Mouse (Mus musculus) right cerebral cortex, postnatal 10 days (tissue): ENCODE results near the gene Akna.

Experiments used
- DNase-seq, 2 experiments: peaks; one replicate each; pipeline ENCODE4 v3.0.0; 2021; ENCODE audit warnings: low spot score in 2 of 2

Gene Akna

GRCm38 (mm10) chr4:63383474-63383873, 19.7 kb downstream of the Akna start:
- DNase-seq = no peak

GRCm38 (mm10) chr4:63382676-63383369, 20.3 kb downstream of the Akna start:
- no peak for DNase-seq

GRCm38 (mm10) chr4:63377483-63377882, 25.7 kb downstream of the Akna start:
- DNase-seq = no peak

- peak; percentile 57 to 67 for DNase-seq
Measured at GRCm38 (mm10) chr4:63375367-63375766, 27.8 kb downstream of the Akna start.

GRCm38 (mm10) chr4:63374331-63374730, 28.8 kb downstream of the Akna start:
- no peak for DNase-seq

- no peak for DNase-seq
Measured at GRCm38 (mm10) chr4:63373404-63373803, 29.8 kb downstream of the Akna start.

- peak in 1 of 2 experiments; percentile 55 for DNase-seq
Measured at GRCm38 (mm10) chr4:63371890-63372289, 31.3 kb downstream of the Akna start.

GRCm38 (mm10) chr4:63370897-63371296, 32.3 kb downstream of the Akna start:
- no peak for DNase-seq

- peak; percentile 86 to 90 for DNase-seq
Measured at GRCm38 (mm10) chr4:63368577-63368976, 34.6 kb downstream of the Akna start.

GRCm38 (mm10) chr4:63362150-63362549, 41.0 kb downstream of the Akna start, which contains the start of gene Orm2:
TSS of gene Orm2 (plus strand) at chr4:63362449.
- DNase-seq = no peak

GRCm38 (mm10) chr4:63359861-63360260, 43.3 kb downstream of the Akna start:
- DNase-seq = no peak

GRCm38 (mm10) chr4:63356981-63357570, 46.1 kb downstream of the Akna start:
- DNase-seq = no peak

GRCm38 (mm10) chr4:63355877-63356665, 47.1 kb downstream of the Akna start, which contains the start of gene Orm3:
TSS of gene Orm3 (plus strand) at chr4:63356162.
- no peak for DNase-seq

GRCm38 (mm10) chr4:63348524-63348923, 54.6 kb downstream of the Akna start:
- no peak for DNase-seq

- DNase-seq = no peak
Measured at GRCm38 (mm10) chr4:63346659-63347058, 56.5 kb downstream of the Akna start.

GRCm38 (mm10) chr4:63345261-63345660, 57.9 kb downstream of the Akna start:
- no peak for DNase-seq

GRCm38 (mm10) chr4:63344295-63344694, 58.9 kb downstream of the Akna start, which contains the start of gene Orm1:
TSS of gene Orm1 (plus strand) at chr4:63344560.
- no peak for DNase-seq

GRCm38 (mm10) chr4:63343608-63344007, 59.5 kb downstream of the Akna start:
- DNase-seq = no peak

- DNase-seq = no peak
Measured at GRCm38 (mm10) chr4:63342491-63342890, 60.7 kb downstream of the Akna start.

GRCm38 (mm10) chr4:63338414-63339076, 64.6 kb downstream of the Akna start:
- peak in 1 of 2 experiments; percentile 49 for DNase-seq

- no peak for DNase-seq
Measured at GRCm38 (mm10) chr4:63333403-63333802, 69.8 kb downstream of the Akna start.

GRCm38 (mm10) chr4:63323275-63323815, 79.8 kb downstream of the Akna start:
- no peak for DNase-seq
